Mouse (Mus musculus): ENCODE data around the gene Lyve1. TPM values are rescaled to one million over a fixed set of nuclear protein-coding genes. Genes with fewer than 3 reads are reported as not detected.
A peak's percentile ranks its signal among the peaks of the same experiment; 100 is the strongest.

Lyve1 gene
- total RNA-seq, 2 experiments from 2014 or later: 1.3 to 1.9 TPM

DNA sequence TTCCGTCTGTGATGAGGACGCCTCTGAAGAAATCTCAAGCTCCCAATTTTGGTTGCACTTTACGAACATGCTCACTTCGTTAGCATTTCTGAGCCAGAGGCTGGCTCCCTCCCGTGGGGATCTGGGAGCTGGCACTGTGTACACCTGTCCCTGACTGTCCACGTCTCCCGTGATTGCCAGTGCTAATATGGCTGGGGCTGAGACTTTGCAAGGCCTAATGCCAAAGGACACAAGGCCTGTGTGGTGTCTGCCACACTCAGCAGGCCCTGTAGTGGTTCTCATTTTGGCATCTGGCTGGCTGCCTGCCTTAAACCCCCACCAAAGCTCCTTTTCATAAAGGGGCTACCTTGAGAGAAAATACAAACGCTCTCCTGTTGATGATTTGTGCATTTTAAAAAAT, 52.0 kb downstream of the Lyve1 start:
- DNase-seq (ENCODE audit: low spot score in 2 of 2): no peak

DNA sequence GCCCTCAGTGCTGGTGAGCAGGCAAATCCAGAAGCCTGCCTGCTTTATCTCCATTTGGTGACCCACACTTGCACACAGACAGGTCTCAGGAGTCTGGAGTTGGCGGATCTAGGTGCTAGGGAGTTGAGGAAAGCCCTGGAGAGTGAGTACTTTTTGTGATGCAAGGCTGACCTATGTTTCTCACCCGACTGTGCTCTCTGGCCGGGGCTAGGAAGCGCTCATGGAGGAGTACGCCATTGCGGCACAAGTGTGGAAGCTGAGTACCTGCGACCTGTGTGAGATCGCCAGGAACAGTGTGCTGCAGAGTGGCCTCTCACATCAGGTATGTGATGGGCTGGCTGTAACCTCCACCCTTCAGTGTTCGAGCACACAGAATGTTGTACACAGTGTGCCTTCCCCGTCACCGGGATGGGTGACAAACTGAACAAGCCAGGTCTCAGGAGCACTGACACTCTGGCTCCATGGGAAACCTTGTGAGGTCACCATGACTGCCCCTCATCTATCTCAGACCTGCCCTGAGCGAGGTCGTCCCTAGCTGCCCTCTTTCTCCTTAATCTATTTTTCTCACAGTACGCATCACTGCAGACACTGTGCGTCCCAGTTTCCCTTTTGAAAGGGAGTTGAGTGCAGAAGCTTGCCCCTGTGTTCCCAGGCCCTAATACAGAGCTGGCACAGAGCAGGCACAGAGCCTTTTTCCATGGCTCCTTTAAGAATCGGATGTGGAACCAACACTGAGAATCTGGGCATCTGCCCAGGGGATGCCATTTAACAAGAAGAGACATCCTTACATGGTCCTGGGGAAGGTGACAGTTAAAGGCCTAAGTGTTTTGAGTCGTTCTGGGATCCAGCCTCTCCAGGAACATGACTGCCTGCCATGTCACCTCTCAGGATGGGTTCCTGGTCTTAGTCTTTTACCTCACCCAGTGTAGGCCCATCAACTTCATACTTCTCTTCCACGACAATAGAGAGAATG, 53.2 kb downstream of the Lyve1 start:
- DNase-seq (ENCODE audit: low spot score in 2 of 2): no peak

DNA sequence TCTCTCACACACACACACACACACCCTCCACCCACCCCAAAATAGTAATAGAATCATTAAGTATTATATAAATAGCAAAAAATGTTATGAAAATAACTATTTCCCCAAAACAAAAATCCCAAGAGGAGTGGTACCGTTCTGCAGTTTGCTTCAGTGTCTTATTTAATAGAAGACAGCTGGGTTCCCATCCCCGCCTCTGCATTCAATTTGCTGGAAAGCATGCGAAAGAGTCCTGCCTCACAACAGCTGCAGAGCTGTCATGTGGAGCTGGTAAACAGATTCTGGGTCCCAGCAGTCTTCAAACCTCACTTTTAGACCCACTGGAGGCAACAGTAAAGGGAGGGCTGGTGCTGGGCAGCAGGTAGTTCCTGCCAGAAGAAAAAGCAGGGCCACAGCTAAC, 54.1 kb downstream of the Lyve1 start:
- DNase-seq (ENCODE audit: low spot score in 2 of 2): peak in 1 of 2 experiments; percentile 43

DNA sequence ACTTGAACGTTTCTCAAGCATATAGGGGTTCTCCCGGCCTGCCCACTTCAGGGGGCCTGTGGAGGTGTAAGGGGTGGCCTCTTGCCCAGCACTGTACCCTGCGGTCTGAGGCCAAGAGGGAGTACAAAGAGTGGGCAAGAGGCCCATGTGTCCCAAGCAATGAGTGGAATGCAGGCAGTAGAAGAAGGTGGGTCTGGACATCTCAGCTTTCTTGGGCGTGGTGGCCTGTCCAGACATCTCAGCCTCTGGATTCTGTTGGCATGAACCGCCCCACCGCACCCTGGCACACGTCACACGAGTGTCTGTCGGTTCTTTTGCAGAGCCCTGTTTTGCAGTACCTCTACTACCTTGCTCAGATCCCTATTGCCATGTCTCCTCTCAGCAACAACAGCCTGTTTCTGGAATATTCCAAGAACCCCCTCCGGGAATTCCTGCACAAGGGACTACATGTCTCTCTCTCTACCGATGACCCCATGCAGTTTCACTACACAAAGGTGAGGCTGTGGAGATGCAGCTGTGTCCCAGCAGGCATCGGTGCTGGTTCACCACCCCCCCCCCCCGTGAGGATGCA, 55.5 kb downstream of the Lyve1 start:
- no peak for DNase-seq (ENCODE audit: low spot score in 2 of 2)

DNA sequence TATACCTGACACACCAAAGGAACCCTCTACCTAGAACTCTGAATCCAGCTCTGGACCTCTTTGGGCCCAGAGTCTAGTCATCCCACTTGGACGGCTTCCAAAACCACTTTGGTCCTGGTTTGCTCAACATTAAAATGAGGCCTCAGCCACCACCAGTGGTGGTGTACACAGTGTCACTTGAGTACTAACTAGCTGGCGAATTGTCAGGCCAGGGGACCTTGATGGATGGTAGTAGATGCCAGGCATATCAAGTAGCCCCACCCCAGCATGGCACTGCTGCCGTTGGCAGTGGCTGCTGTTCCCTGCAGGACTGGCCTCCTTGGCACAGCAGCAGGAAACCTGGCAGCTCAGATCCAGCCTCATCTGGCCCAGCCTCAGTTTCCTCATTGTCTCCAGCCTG, 58.8 kb downstream of the Lyve1 start:
- DNase-seq (ENCODE audit: low spot score in 2 of 2): peak in 1 of 2 experiments; percentile 58

DNA sequence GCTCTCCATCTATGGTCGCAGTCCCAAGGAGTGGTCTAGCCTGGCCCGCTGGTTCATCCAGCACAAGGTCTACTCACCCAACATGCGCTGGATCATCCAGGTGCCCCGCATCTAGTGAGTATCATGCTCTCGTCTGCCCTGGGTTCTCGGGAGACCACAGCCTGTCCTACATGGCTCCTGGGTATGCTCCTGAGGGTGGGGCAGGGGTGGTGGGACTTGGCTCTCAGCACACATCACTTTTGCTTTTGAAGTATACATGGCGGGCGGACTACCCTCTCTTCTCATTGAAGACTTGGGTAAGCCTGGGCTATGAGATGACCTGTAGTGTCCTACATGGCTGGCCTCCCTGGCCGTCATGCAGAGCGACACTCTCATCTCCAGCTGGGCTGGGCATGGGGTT, 59.9 kb downstream of the Lyve1 start:
- DNase-seq (ENCODE audit: low spot score in 2 of 2): no peak

DNA sequence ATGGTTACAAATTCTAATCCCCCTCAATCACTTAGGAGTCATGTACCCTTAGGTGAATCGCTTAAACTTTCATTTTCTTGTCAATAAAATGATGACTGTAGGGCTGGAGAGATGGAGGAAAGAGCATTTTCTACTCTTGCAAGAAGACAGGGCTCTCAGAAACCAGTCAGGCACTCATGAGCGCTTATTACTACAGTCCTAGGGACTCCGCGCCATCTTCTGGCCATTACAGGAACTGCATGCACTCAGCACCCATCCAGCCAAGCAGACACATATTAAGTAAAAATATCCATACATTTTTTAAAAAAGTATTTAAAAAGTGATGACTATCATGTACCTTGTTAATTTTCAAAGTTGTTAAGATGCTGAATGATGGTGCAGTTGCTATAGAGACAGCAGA, 62.0 kb downstream of the Lyve1 start:
- peak; percentile 76 to 95 for DNase-seq (ENCODE audit: low spot score in 2 of 2)

Small RNAs within 50 kb of the gene (microRNA-seq; reads per million reads assigned to microRNA genes)
- 0 reads per million in 2 experiments for gene Gm47282

Other genes with a start within 250 kb of the Lyve1 start
- gene Sbf2, start 248.3 kb downstream of the Lyve1 start, total RNA-seq (2021): 10 to 100 TPM; 67.6 to 69.0 TPM
- 1 to 10 TPM; 1.5 to 1.6 TPM for gene Adm, start 235.6 kb downstream of the Lyve1 start, total RNA-seq (2021)
- gene Ampd3, start 95.0 kb downstream of the Lyve1 start, total RNA-seq (2021): 10 to 100 TPM; 23.8 to 24.5 TPM
- 10 to 100 TPM; 79.8 to 82.2 TPM for gene Rnf141, start 18.8 kb downstream of the Lyve1 start, total RNA-seq (2021)
- gene Mrvi1, start 119.2 kb upstream of the Lyve1 start, total RNA-seq (2021): 1 to 10 TPM; 1.1 to 1.7 TPM
- 10 to 100 TPM; 43.8 to 43.9 TPM for gene Ctr9, start 165.7 kb upstream of the Lyve1 start, total RNA-seq (2021)
- gene Eif4g2, start 219.8 kb upstream of the Lyve1 start, total RNA-seq (2021): 100 to 1,000 TPM; 609 to 616 TPM

All from layer of hippocampus, adult 18-20 months (tissue).